Mouse (Mus musculus) lung, postnatal 36 days (tissue): ENCODE measurements around the gene Csmd2.

ENCODE experiments used
- DNase-seq: peaks from one replicate; pipeline ENCODE4 v3.0.0; 2022; ENCODE audit warnings: mixed read lengths

The Csmd2 gene

DNA sequence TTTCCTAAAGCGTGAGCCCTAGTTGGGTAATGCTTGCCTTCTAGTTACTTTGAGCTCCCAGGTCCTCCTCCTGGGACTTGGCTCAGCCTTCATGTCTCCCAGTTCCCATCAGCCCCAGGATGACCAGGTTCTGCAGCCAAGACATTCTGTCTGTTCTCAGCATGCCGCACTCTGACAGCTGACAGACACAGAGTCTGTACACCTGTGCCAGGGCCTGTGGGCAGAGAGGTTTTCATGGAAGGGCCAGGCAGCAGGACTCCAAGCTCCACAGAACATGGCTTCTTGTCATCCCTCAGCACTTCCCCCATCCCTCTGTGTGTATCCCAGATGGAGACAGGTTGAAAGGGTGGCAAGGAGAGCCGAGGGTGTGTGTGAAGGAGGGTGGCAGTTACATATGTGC, 154.6 kb downstream of the Csmd2 start:
- no peak for DNase-seq

DNA sequence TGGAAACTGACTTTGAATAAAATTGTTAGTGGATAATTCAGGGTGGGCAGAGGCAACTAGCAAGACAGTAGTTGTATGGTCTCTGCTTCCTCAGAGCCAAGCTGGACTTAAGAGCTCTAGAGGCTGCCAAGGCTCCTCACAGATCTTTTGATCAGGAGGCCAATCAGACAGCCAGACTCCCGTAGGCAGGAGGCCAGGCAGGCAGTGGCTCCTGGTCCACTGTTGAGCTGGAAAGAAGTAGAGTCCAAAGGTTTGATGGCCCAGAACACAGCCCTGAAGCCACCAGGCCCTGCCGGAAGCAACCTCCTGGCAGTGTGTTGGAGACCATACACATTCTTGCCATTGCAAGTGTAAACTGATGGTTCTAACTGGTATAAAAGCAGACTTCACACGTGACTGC, 155.5 kb downstream of the Csmd2 start:
- DNase-seq: no peak

DNA sequence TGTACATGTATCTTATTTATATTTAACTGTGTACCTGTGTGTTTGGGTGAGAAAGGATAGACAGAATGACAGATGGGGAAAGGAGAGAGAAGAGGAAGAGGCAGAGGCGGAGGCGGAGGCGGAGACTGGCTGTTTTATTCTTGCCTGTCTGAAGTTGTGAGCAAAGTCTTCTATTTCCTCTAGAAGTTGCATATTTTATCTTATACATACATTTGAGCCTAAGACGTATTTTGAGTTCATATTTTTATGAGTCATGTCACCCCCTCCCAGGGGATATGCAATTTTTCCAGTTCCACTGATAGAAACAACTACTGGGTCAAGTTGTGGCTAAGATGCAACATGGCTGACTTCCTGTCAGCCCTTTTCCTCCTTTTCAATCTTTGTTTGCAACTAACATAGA, 161.9 kb downstream of the Csmd2 start:
- no peak for DNase-seq

DNA sequence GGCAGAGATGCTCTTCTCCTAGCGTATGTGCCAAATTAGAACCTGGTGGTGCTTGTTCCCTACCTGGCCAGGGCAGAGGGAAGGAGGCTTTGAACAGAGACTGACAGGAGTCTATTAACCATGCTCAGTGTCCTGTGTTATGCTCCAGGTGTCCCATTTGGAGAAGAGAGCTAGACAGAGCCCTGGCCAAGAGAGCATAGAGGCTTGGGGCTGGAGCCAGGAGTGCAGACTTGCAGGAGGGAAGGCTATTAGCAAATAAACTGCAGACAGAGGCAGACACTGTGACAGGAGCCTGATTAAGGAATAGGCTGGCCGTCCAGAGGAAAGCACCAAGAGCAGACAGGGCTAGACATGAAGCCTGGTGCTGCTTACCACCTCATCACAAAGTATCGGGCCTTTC, 164.4 kb downstream of the Csmd2 start:
- DNase-seq: no peak

DNA sequence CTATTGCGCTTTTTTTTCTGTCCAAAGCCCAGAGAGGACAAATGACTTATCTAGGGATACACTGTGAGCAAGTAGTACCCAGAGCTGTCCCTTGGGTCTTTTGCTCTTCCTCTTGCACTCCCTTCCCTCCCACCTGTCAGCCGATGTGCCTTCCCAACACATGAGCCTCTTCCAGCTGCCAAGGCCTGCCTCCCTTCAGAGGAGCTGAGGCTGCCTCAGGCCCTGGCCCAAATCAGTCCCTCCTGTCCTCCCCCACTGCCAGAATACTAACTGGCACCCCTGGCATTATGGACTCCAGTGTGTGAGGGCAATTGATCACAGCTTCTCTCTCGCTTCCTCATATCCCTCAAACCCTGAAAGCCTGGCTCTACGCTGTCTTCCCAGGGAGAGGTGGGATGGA, 165.5 kb downstream of the Csmd2 start:
- no peak for DNase-seq

DNA sequence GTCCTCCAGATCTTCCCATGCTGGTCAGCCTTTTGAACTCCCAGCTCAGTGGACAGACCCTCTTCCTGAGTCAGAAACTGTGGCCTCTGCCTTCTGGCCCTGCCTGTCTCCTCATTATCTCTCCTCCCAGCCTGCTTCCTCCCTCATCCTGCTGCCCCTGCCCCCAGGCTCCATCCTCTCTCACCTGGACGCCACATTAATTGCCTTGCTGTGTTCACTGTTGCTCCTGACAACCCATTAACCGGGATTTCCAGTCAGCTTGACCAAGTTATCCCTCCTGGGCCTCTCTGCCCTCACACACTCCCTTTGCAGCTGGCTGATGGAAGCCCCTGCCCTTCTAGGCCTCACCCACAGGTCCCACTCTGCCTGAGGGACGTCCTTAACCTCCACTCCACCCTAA, 167.6 kb downstream of the Csmd2 start:
- no peak for DNase-seq

DNA sequence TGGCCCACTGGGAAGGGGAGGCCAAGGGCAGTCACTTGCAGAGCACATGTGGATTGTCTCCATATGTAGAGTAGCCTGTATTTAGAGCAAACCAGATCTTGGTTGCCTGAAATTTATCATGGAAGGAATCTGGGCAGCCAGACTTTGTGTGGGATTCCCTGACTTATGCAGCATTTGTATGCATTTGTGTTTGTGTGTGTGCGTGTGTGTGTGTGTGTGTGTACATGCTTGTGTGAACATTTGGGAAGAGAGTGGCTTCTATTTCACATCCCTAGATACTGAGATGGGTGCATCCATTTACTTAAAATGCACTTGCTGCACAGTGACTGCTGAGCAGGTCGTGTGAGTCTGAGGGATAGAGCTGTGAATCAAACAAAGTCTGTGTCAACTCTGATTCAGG, 173.0 kb downstream of the Csmd2 start:
- no peak for DNase-seq

DNA sequence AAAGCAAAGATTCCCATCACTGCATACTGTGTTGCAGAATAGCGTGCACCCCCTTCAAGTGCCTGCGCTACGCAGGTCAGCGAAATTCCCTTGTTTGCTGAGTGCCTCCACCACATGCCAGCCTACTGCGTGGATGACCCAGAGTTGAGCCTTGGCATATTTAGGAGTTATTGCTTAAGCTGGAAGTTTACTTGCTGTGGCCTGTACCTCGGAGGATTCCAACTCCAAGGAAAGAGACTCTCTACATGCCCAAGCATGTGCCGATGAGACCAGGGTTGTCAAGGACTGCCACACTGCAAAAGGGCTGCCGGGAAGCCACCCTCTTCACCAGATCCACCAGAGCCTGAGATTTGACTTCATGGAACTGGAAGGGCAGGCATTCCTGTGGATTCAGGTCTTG, 182.5 kb downstream of the Csmd2 start:
- DNase-seq: no peak

DNA sequence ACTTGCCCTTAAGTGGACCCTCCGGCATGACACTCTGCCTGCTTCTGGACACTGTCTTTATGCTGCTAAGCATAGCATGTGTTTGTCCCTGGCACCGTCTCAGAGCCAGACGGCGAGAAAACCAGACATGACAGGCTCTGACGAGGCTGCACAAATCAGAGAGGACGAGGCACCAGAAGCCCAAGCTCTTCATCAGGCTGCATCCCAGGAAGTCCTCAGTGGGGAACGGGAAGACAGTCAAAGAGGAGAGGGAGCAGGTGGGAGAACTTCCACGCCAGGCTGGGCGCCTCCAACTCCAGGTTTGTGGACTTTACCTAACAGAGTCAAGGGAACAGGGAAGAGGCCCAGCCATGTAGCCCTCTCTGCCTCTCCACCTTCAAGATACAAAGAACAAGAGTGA, 183.6 kb downstream of the Csmd2 start:
- no peak for DNase-seq

DNA sequence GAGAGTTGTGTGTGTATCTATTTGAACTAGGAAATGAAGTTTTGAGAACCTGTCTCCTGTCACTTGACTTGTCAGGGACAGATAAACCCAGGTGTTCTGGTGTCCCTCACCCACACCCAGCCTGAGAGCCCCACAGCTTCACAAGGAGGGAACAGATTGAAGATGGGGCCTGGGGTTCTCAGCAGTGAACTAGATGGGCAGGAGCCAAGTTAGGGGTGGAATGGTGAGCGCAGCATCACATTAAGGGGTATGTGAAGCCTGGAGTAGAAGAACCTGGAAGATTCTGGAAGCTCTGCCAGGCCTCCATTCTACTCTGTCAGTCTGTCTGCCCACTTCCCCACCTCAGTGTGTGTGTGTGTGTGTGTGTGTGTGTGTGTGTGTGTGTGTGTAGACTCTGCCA, 184.0 kb downstream of the Csmd2 start:
- no peak for DNase-seq

DNA sequence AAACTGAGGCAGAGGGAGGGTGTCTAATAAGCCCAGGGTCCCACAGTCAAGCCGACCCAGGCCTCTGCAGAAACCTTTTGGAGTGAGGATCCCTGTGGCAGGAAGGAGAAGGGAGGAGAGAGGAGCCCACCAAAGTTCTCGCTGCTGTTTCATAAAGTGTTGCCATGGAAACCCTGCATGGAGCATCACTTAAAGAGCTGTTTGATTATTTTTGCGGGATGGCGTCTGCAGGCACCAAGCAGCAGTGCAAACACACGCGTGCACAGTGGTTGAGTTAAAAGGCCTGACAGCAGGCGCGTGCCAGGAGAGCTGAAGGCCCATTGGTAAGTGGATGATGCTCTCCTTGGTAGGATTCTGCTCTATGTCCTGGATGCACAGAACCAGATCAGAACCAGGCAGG, 191.3 kb downstream of the Csmd2 start:
- DNase-seq: no peak

DNA sequence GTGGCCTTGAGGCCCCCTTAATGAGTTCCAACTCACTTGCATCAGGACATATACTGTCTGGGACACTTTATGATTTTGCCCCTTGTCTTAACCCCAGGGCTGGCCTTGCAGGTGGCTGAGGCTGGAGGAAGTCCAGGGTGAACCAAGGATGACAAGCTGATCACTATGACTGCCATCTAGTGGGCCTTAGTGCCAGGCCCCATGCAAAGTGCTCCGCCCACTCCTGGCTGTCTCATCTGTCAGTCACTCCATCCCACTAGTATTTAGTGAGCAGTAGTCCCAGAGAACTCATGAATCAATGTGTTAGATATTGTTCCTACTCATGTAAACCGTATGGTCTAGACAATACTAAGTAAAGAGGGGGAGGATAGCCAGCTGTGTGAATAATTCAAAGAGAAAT, 191.9 kb downstream of the Csmd2 start:
- no peak for DNase-seq

DNA sequence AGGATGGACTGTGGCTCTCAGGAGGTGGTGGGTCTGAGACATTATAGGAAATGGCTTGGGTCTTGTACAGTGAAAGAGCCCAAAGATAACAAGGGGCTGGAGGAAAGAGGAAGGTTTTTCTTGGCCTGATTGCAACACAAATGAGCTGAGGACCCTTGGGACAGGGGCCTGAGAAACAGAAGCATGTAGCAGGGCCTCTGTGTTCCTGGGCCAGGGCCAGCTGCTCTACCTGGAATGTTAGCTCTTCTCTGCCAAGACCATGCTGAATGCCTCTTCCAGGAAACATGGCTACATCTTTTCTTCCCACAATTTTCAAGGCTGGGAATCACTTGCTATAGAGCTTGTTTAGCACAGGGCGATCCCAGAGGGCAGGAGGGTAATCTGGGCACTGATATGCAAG, 197.1 kb downstream of the Csmd2 start:
- no peak for DNase-seq

DNA sequence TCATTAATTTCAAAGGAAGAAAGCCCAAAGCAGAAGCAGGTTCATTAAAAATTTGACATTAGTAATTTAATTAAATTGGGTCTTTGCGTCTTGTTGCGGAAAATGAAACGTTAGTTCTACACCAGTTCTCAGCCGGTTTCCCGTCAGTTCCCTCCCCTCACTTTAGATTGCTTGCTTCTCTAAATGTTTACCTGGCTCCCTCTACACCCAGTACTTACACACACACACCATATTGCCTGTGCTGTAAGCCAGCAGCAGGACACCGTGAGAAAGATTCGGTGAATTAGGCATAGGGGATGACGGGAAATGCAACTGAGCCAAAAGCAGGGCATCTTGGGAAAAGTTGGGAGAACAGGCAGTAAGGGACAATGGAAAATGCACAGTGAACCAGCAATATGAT, 206.8 kb downstream of the Csmd2 start:
- no peak for DNase-seq

DNA sequence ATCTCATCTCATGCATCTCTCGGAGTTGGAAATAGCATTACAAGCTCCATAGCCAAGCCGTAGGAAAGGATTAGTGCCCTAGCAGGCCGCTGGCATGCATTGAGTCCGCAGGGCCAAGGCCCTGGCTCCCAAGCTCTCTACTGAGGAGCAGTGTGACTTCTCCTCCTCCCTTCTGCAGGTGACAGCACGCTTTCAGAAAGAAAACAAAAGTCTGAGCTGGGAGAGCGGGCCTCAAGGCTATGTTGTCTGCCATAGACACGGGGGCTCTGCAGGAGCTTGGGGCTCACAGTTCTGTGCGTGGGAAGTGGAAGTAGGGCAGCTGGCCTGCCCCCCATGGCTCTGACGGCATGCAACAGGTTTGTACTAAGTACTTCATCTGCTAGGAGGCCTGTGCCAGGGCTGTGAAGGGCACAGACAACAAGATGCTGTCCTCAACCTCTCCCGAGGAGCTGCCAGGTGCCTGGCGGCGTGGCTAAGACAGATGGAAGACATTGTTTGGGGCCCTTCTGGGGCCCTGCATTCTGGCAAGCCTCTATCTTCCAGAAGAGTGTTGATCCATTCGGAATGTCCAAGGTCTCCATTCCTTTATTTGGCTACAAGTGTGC, 230.4 kb downstream of the Csmd2 start:
- no peak for DNase-seq

DNA sequence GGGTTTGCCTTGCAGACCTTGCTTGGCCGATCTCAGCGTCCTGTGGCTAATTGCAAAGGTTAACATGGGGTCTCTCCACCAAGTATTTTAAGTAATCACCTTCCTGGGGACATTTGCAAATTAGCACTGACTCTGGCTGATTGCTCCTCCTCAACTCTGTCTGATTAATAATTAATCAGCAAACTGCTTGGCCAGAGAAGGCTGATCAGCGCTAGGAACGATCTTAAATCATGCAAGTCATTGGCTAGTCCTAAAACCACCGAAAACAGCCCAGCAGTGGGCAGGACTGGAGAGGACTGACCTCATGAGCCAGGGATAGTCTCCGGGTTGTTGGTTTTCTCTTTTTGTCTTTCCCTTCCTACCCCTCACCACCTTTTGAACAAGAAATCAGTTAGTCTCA, 236.8 kb downstream of the Csmd2 start:
- no peak for DNase-seq

DNA sequence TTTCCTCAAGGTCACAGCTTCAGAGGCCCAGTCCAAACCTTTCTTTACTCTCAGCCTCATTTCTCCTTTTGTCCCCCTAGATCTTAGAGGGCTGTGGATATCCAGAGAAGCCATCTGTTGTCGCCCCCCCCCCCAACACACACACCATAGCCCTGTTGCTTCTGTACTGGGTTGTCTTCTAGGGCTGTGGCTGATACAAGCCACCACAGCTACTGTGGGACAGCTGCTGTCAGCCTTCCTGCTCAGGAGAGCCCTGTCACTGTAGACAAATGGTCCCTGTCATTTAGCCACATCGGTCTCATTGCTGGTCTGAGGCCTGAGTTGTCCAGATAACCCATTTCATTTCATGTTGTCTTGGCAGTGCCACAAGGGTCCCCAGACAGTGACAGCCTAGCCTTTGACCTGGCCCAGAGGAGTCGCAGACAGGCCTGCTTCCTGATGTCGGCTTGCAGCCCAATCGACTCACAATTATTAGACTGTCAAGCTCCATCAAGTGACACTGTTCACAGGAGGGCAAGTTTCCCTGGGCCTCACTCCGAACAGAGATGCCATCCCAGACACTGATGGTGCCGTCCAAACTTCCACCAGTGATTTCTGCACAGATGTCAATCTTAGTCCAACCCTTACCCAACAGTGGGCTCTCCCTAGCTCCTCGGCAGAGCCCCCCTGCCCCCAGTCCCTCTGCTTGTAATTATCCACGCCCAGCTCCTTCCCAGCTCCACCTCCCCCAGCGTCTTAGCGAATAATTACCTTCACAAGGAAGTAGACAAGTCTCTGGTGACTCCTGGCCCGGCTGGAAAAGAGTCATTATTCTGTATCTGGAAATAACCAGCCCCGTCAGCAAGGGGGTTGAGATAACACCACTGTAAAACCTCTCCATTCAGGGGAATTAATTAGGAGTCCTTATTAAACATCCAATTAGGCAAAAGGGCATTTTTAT, 240.0 kb downstream of the Csmd2 start:
- DNase-seq: no peak

DNA sequence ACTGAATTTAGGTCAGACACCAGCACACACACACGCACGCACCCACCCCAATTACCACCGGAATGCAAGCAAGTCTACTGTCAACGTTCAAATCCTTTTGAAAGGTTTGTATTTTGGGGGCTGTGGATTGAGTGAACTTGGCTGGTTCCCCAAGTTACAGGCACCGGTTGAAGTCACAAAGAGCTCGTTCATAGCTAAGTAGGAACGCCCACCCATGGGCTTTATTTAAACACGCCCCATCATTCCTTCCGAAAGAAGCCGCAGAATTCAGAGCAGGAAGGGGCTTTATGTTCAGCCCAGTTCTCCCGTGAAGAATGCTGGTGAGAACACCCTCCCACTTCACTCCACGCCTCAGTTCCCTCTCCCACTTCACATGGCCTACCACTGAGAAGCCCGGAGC, 245.8 kb downstream of the Csmd2 start:
- no peak for DNase-seq

DNA sequence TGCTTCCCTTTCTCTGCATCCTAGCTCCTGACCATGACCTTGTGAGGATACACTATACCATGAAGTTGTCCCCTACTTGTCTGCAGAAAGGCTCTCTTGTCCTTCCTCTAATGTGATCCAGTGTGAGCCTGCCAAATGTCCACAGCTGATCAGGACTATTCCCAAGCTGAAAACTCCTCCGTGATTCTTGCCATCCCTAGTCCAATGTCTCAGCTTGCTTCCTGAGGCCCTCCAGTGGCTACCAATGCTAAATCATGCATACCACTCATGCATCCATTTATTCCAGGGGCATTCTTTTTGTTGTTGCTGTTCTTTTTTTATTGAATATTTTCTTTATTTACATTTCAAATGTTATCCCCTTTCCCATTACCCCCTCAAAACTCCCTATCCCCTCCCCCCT, 251.5 kb downstream of the Csmd2 start:
- DNase-seq: no peak

DNA sequence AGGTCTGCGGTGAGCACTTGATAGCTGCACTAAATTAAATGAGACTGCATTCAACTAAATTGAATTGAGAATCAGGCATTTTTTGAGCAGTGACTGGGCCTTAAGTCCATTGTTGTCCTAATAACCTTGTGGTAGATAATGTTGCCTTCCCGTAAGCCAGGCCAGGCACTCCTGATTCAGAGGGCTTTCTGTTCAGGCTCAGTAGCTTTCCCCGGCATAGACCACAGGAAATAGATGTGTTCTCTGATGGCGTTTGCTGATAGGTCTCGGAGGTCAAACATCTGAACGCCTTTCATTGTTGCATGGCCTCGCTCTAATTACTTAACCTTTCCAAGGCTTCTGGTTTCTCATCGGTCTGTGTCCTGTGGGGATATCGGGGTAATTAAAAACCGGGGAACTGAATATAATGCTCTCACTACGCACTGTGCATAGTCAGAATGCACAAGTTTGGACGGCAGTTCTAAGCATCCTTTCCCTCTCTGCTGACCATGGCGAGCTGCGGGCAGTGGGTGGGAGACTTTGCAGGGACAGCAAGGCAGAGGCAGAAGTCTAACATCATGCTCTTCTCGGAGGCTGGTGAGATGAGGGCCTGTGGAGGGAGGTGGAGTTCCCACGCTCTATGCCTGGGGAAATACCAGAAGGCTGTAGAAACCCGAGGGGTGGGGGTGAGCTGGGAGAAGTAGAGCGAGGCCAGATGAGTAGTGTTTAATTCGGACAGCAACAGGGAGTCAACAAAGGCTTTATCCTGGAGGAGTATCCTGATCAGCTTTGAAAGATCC, 253.6 kb downstream of the Csmd2 start:
- DNase-seq: no peak

DNA sequence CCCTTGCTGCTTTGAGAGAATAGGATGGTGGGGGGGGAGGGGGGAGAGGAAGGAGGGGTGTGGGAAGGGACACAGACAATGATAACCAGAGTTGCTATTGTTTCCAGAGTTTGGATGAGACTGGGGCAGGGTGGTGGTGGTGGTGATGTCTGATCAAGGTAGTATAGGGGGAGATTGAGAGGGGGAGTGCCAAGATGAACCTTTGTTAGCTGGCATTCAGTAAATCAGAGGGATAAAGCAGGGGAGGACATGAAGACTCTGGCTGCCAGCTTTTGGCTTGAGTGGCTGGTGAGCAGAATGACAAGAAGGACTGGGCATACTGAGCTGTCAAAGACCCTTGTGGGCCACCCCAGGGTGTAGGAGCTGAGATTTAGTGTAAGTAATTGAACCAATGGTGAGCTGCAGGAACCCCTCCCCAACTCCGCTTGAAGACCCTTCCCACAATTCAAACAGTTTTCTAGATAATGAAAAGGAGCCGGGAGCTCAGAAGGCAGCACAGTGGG, 254.2 kb downstream of the Csmd2 start:
- no peak for DNase-seq

DNA sequence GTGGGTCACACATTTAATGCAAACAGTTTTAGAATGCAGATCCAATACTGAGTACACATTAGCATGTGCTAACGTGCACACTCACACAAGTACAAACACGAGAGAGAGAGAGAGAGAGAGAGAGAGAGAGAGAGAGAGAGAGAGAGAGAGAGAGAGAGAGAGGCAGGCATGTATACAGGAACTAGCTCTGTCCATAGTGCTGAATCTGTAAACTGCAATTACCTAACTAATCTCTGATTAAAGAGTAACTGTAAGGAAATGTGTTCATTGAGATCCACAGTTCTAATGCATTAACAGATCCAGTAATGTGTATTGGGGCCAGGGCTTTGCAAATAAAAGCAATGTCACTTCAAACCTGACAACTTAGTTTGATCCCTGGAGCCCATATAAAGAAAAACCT, 257.5 kb downstream of the Csmd2 start:
- DNase-seq: no peak

DNA sequence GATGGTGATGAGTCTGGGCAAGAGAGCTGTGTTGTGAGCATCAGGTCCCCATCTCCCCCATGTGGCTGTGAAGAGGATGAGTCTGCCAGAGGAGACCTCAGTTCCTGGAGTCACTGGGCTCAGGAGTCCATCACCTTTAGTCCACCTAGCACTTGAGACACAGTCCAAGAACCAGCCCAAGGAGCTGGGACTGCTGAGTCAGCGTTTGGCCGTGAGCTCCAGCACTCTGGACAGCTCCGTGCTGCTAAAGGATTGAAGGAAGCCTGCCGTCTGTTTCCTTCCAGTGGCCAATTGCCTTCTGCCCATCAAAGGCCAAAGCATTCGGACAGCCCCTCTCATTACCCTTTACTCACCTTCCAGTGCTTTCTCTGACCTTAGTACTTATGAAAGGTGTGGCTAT, 261.0 kb downstream of the Csmd2 start:
- DNase-seq: peak; percentile 10

DNA sequence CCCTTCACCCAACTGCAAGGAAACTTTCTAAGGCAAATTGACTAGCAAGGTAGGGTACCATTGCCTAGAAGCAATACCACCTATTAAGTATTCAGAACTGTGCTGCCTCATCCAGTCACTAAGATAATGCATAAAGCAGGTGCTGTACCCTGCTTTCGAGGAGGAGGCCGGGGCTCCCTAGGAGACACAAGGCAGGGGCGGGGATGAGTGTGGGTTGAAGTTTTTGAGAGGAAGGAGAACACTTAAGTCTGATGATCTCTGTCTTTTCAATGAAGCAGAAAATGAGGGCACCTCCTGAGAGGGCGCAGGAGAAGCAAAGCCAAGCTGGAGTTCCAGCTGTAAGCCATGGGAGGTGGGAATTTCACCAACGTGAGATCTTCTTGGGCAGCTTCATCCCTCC, 271.6 kb downstream of the Csmd2 start:
- no peak for DNase-seq
